Mouse (Mus musculus): ENCODE measurements around the gene Sp3.
"Not testable (repeated sequence)": the region's sequence is repeated elsewhere in the genome, so short reads cannot be mapped to it uniquely, and the experiment has no call there.

The Sp3 gene

GRCm38 (mm10) chr2:72988945-72989344 lies 8.7 kb upstream of the Sp3 start:
- not testable (repeated sequence) for DNase-seq

DNA sequence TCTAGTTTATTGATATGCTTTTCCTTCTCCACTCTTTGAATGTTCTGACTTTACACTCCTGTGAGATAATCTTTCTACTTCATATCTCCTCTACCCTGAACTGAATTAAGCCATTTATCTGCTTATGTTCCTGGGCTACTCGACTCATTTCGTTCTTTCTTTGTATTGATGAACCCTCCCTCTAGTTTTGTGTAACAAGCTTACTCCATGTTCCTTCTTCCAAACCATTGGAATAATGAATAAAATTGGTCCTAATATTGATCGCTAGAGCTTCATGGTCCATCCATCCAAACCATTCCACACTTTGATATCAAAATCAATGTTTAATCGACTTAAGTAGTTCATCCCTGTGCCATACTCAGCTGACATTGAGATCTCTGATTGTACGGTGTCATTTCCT lies 6.4 kb upstream of the Sp3 start, which contains the start of gene Gm11084:
TSS of gene Gm11084 (minus strand) at position 101 of the 400 bp plus-strand sequence.
- no peak for DNase-seq

DNA sequence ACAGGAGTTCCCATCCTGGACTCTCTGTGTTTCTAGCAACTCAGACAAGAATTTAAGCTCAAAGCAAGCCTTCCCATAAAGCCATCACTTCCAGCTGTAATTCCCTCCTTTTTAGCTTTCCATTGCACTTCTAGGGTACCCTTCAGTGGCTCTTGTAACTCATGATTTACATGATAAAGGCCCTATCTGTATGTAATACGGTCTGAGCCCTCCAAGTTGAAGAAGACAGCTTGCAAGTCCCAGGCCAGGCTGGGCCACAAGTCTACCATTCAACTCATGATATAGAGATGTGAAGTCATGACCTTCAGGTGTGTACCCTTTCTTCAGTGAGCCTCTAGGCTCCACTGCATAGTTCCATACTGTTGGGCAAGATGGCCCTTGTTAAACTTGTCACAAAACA lies 5.3 kb upstream of the Sp3 start:
- DNase-seq: no peak

DNA sequence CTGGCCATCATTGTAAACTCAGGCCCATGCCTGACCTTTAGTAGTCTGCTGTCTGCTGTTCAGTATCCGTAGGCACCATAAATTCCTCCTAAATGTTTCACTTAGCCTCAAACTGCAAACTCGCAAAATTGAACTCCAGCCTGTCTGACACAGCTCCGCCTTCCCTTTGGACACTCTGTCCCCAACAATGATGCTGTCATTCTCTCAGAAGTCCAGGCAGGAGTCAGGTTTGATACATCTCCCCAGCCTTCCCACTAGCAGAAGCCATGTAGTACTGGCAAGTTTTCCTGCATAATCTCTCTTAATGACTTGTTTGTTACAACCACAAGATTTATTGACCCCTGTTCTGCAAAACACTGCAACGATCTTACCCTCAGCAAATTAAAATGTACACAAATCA lies 4.6 kb upstream of the Sp3 start:
- no peak for DNase-seq

- no peak for DNase-seq
These were observed 3.0 kb upstream of the Sp3 start for GRCm38 (mm10) chr2:72983211-72983610.

GRCm38 (mm10) chr2:72982110-72982785 lies 2.0 kb upstream of the Sp3 start:
- no peak for DNase-seq

GRCm38 (mm10) chr2:72981441-72982109 lies 1.3 kb upstream of the Sp3 start:
- DNase-seq: no peak

DNA sequence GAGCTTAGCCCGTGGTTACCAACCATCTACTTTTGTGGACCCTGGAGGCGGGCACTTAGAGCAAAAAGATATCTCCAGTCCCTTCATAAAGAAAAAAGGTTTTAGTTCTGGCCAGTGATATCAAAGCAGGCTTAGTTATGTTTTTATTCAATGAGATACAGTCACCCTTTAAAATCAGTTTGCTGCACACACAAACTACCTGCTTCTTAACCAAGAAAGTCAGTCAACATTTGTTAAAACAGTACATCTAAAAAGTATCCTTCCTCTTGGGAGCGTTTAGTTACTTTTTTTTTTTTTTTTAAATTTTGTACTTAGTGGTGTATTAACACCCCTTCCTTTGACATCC lies 802 bp upstream of the Sp3 start:
- no peak for DNase-seq

DNA sequence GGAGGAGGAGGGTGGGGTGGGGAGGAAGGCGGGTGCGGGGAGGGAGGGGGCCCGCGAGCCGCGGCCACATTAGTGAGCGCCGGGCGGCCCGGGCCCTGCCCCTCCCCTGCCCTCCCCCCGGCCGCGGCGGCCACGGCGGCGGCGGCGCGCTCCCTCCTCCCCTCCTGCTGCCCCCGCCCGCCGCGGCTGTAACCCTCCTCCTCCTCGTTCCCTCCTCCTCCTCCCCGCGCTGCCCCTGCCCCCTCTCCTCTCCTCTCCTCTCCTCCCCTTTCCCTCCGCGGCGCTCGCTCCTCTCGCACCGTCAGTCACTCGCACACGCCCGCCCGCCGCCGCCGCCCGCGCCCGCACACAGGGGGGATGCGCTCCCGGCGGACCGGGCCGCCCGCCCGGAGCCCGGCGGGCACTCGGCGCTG lies 581 bp downstream of the Sp3 start:
- peak; percentile 76 to 81 for DNase-seq

DNA sequence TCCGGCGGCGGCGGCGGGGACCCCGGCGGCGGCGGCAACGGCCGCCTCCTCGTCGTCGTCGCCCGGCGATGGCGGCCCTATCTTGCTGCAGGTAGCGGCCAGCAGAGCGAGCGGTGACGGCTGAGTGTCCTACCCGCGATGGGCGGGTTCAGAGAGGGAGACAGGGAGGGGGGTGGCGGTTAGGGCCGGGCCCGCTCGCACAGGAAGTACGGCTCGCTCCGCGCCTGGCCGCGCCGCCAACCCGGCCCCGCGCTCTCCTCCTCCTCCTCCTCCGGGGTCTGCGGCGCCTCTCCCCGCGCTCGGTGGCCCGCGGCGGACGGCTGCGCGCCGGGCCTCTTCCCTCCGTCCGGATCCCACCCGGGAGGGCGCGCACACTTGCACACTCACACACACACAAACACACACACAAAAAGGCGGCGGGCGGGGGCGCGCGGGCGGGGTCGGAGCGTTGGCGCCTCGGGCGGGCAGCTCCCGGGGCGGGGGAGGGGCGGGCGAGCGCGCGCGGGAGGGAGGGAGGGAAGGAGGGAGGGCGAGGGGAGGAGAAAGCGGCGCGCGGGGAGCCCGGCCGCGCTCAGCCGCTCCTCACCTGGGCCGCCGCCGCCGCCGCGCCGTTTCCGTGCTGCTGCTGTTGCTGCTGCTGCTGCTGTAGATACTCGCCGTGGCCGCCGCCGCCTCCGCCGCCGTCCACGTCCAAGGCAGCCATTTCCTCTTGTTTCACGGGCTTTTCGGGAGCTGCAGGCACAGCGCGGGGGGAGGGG lies 1.2 kb downstream of the Sp3 start:
- peak; percentile 90 to 91 for DNase-seq

GRCm38 (mm10) chr2:72978473-72978872 lies 1.8 kb downstream of the Sp3 start:
- peak in 1 of 2 experiments; percentile 52 for DNase-seq

DNA sequence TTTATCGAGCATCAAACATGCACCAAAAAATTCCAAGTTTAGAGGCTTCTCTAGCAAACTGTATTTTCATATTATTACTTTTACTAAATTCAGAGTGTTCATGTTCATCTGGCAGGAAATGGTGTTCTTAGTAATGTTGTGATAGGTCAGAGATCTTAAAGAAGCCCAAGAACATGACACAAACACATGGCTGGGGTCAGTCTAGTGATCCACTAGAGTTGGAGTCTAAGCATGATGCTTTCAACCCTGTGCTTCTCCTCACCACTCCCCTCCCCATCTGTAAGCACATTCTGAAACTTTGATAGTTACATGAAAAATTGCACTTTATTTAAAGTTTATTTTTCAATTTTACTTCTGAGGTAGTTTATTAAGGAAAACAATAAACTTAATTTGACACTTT lies 3.0 kb downstream of the Sp3 start:
- no peak for DNase-seq

- no peak for DNase-seq
These were observed 4.2 kb downstream of the Sp3 start for GRCm38 (mm10) chr2:72976036-72976435.

GRCm38 (mm10) chr2:72970831-72971230 lies 9.4 kb downstream of the Sp3 start:
- no peak for DNase-seq

DNA sequence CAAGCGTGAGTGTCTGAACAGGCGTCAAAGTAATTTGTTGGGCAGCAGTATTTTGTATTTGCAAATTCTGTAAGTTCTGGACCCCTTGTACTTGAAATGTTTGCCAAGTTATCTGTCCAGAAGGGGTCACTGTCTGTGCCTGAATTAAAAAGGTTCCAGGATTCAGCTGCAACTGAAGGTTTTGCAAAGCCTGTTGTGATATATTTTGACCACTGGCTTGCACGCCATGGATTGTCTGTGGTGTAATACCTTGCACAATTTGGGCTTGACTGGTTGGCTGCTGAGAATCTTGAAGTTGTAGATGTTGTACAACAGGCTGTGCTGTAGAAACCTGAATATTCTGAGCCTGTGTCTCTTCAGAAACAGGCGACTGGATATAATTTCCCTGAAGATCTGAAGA lies 9.9 kb downstream of the Sp3 start:
- no peak for DNase-seq

DNA sequence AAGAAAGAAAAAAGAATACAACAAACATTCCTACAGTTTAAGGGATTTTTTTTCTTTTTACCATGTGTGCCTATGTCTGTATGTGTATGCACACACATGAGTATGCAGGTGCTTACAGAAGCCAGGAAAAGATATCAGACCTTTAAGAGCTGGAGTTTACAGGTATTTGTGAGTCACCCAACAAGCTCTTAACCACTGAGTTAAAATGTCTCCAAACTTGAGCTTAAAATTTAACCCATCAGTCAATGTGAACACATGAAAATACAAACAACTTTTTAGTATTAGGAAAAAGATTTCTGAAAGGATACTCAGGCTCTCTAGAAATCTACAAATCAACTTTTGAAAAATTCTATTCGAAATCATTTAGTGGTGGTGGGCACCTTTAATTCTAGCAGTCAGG lies 11.7 kb downstream of the Sp3 start:
- peak in 1 of 2 experiments; percentile 51 for DNase-seq

GRCm38 (mm10) chr2:72965450-72965849 lies 14.8 kb downstream of the Sp3 start:
- DNase-seq: no peak

GRCm38 (mm10) chr2:72956415-72956814 lies 23.8 kb downstream of the Sp3 start:
- DNase-seq: no peak

DNA sequence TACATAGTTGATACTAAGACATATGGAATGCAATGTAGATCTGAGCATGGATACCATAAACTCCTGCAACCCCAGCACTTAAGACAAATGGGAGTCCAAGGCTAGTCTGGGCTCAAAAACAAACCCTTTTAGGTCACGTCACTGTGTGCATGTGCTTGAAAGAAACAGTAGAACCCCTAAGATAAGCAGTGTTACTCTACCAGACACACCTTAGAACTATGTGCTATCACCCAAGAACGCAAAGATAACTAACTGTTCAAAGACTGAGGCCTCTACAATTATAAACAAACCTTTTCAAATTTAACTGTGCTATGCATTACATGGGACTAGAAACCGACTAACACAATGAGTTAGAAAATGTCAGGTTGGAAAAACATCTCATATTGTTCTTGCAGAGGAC lies 27.3 kb downstream of the Sp3 start:
- no peak for DNase-seq

DNA sequence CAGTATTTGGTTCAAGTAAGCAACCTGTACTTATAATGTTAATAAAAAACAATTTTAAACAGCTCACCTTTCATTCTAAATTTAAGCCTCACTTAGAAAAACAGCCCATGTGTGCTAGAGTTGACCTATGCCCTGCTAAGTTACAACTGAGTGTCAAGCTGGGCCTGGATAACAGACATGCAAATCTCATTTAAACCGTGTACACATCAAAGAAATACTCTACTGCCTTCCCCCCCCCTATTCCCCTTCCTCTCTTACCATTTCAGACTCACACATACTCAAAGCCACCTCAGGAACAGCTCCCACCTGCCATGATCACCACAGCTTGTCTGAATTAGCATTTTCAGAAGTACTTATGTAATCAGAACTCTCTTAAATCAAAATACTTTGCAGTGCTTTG lies 44.3 kb downstream of the Sp3 start:
- DNase-seq: no peak

DNA sequence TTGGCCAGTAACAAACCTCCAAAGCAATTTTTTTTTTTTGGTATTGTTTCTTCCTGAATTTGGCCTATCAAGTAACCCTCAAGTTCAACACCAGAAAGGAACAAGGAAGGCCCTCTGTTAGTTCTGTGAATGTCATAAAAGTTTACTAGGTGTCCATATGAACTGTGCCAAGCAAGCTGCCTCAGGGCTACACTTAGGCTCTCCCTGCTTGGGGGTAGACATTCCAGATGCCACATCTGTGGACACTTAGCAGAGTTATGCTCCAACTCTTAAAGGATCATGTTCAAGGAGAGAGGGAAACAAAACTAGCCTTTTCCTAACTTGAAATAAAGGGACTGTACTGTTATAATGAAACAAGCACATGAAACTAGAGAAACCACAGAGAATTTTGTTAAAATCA lies 48.1 kb downstream of the Sp3 start:
- no peak for DNase-seq

GRCm38 (mm10) chr2:72924981-72925380 lies 55.3 kb downstream of the Sp3 start:
- DNase-seq: no peak

GRCm38 (mm10) chr2:72916170-72916569 lies 64.1 kb downstream of the Sp3 start:
- no peak for DNase-seq

Measured in kidney, adult 8-10 months (tissue).